Mouse (Mus musculus): ENCODE results near the gene Serpina3c. TPM values are rescaled to one million over a fixed set of nuclear protein-coding genes. Genes with fewer than 3 reads are reported as not detected.

Gene Serpina3c
- not detected in 2 replicates for polyA plus RNA-seq (2014; fragmentation: Nextera tagmentation; extraction: Ambion mirVana)

DNA sequence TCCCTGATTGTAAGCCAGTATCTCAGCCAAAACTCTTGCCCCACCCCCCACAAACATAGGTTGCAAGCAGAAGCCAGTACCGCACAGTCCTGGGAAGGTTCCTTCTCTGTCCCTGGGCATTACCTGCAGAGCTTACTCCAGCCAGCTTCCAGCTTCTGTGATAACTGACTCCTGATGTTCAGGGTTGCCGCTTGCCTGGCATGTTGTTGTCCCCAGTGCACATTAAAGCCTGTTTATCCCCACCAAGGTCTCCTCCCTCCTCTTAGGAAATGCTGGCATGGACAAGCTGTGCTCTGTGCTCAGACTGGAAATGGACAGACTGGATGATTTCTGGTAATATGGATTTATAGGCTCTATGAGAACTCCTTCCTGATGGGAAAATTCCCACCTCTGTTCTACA is at the start of gene Serpina3c:
Gene Serpina3c (minus strand): TSS at position 215 of the 400 bp plus-strand sequence.
- 84% methylated on average over 2 of the region's 2 CpGs for WGBS
- Histone ChIP-seq H3K27me3 (ENCODE audit: control insufficient read depth, insufficient read depth, low read length) (no peaks in the 10 kb centered on the region), H3K4me3 (ENCODE audit: low read depth, low read length) (no peak within 1 kb of the TSS), H3K4me1 (ENCODE audit: control insufficient read depth, insufficient read depth, low read length) (no peaks in the 10 kb centered on the region), H3K9ac (replicated peaks; ENCODE audit: low read depth, low read length) (no peak within 1 kb of the TSS), H3K27ac (ENCODE audit: low read depth, low read length) (no peak within 1 kb of the TSS), H3K9me3 (ENCODE audit: control insufficient read depth, low read length) (no peaks in the 10 kb centered on the region), H3K4me2 (ENCODE audit: low read depth, low read length) (no peak within 1 kb of the TSS), H3K36me3 (ENCODE audit: control insufficient read depth, insufficient read depth, low read length) (no peaks in the 10 kb centered on the region)
- ATAC-seq (ENCODE audit: low read depth): no peak

DNA sequence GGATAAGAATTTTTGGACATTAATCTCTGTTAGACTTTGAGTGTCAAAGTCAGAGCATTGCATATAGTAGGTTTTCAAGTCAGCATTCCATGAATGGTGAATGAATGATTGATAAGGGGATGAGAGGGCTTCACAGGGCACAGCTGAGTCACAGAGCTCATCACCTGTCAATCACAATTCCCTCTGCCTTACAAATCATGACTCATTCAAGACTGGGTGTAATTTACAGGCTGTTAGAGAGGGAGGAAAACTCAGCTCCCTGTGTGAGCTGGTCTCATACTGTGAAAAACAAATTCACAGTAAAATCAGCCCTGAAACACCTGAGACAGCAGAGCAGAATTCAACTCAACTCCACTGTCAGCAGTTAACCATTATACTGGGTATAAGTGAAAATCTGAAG is 37.2 kb upstream of the Serpina3c start:
- no peak overlapping the region for H3K9ac ChIP-seq (replicated peaks; ENCODE audit: low read depth, low read length)
- no peaks in the 10 kb centered on the region for H3K27me3 ChIP-seq (ENCODE audit: control insufficient read depth, insufficient read depth, low read length)
- no peak overlapping the region for H3K4me3 ChIP-seq (ENCODE audit: low read depth, low read length)
- no peaks in the 10 kb centered on the region for H3K36me3 ChIP-seq (ENCODE audit: control insufficient read depth, insufficient read depth, low read length)
- H3K4me1 ChIP-seq (ENCODE audit: control insufficient read depth, insufficient read depth, low read length): no peaks in the 10 kb centered on the region
- no peak overlapping the region for H3K4me2 ChIP-seq (ENCODE audit: low read depth, low read length)
- no peak overlapping the region for H3K27ac ChIP-seq (ENCODE audit: low read depth, low read length)
- H3K9me3 ChIP-seq (ENCODE audit: control insufficient read depth, low read length): no peaks in the 10 kb centered on the region
- ATAC-seq (ENCODE audit: low read depth): no peak

DNA sequence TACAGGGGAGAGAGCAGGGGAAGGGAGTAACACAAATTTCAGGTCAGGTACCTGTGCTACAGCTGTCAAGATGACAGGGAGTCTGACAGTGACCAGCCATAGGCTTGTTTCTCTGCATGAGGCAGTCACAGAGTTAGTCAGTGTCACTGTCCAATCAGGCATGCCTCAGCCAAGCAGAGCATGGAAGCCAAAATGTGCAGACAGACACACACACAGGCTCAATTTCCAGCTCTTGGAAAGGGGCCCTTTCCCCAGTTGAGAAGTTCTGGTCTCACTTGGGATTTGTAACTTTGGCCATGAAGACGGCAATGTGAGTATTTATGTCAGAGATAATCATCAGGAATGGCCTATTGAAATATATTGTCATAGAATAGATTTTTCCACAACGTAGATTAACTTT is 35.6 kb upstream of the Serpina3c start:
- Histone ChIP-seq H3K9ac (replicated peaks; ENCODE audit: low read depth, low read length) (no peak overlapping the region), H3K27ac (ENCODE audit: low read depth, low read length) (no peak overlapping the region), H3K4me1 (ENCODE audit: control insufficient read depth, insufficient read depth, low read length) (no peaks in the 10 kb centered on the region), H3K4me2 (ENCODE audit: low read depth, low read length) (no peak overlapping the region), H3K4me3 (ENCODE audit: low read depth, low read length) (no peak overlapping the region), H3K27me3 (ENCODE audit: control insufficient read depth, insufficient read depth, low read length) (no peaks in the 10 kb centered on the region), H3K9me3 (ENCODE audit: control insufficient read depth, low read length) (no peaks in the 10 kb centered on the region), H3K36me3 (ENCODE audit: control insufficient read depth, insufficient read depth, low read length) (no peaks in the 10 kb centered on the region)
- ATAC-seq (ENCODE audit: low read depth): no peak
- 89% methylated on average over 2 of the region's 2 CpGs for WGBS

DNA sequence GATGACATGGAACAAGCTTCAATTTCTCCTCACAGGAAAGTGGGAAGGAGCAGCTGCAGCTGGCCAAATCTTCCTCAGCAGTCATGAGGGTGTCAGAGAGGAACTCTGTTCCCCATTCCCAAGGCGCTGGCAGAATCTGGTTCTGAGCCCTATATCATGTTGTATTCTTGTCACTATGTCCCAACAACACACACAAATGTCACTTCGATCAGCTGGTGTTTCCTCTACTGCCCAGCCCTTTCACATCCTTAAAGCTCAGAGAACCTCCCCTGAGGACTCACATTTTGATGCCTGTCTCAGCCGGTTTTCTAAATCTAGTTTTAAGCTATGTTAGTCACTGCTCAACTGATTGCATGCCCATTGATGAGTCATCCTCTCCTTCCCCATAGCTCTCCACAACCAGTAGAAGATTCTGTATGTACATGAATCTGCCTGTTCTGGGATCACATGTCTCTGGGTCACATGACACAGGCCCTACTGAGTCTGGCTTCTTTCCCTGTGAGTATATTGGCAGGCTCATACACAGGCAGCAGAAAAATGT is 32.4 kb upstream of the Serpina3c start:
- ATAC-seq (ENCODE audit: low read depth): no peak
- Histone ChIP-seq H3K9ac (replicated peaks; ENCODE audit: low read depth, low read length) (no peak overlapping the region), H3K9me3 (ENCODE audit: control insufficient read depth, low read length) (no peaks in the 10 kb centered on the region), H3K4me3 (ENCODE audit: low read depth, low read length) (no peak overlapping the region), H3K4me1 (ENCODE audit: control insufficient read depth, insufficient read depth, low read length) (no peaks in the 10 kb centered on the region), H3K27ac (ENCODE audit: low read depth, low read length) (no peak overlapping the region), H3K4me2 (ENCODE audit: low read depth, low read length) (no peak overlapping the region), H3K36me3 (ENCODE audit: control insufficient read depth, insufficient read depth, low read length) (no peaks in the 10 kb centered on the region), H3K27me3 (ENCODE audit: control insufficient read depth, insufficient read depth, low read length) (no peaks in the 10 kb centered on the region)
- 95% methylated on average over 3 of the region's 3 CpGs for WGBS

DNA sequence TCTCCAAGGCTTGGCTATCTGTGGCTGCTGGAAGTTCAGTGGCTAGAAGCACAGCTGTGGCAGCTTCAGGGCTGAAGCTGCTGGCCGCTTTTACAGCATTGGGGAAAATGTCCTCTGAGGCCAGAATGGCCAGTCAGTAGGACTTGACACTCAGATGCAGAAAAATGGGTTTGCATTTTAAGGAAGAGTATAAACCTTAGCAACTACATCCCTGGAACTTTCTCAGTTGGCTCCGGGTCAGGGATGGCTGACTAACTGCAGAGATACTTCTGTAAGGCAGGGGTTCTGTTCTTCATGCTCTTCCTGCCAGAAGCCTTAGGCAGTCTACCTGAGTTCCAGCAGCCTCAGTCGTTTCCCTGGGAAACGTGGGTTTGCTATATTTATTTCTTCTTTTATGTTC is 31.4 kb upstream of the Serpina3c start:
- Histone ChIP-seq H3K9me3 (ENCODE audit: control insufficient read depth, low read length) (no peaks in the 10 kb centered on the region), H3K9ac (replicated peaks; ENCODE audit: low read depth, low read length) (no peak overlapping the region), H3K27ac (ENCODE audit: low read depth, low read length) (no peak overlapping the region), H3K4me3 (ENCODE audit: low read depth, low read length) (no peak overlapping the region), H3K4me2 (ENCODE audit: low read depth, low read length) (no peak overlapping the region), H3K27me3 (ENCODE audit: control insufficient read depth, insufficient read depth, low read length) (no peaks in the 10 kb centered on the region), H3K4me1 (ENCODE audit: control insufficient read depth, insufficient read depth, low read length) (no peaks in the 10 kb centered on the region), H3K36me3 (ENCODE audit: control insufficient read depth, insufficient read depth, low read length) (no peaks in the 10 kb centered on the region)
- 79% methylated on average over 4 of the region's 4 CpGs for WGBS
- ATAC-seq (ENCODE audit: low read depth): no peak

DNA sequence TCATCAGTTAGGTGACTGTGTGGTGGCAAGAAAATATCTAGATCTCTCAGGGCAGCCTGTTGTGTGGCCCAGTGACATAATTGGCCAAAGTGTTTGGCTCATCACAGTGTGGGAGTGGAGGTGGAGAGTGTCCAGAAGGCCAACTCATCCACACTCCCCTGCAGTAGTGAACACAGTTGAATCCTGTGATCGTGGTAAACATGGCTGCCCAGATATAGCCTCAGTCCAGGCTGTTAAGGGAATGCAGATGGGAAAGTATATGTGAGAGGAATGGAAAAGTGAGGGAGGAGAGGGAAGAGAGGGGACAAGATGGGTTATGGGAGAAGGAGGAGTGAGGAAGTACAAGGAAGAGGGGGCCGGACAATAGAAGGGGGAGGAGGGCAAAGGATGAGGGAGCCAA is 25.3 kb upstream of the Serpina3c start:
- H3K4me1 ChIP-seq (ENCODE audit: control insufficient read depth, insufficient read depth, low read length): no peaks in the 10 kb centered on the region
- no peaks in the 10 kb centered on the region for H3K9me3 ChIP-seq (ENCODE audit: control insufficient read depth, low read length)
- ATAC-seq (ENCODE audit: low read depth): no peak
- no peak overlapping the region for H3K4me3 ChIP-seq (ENCODE audit: low read depth, low read length)
- no peak overlapping the region for H3K4me2 ChIP-seq (ENCODE audit: low read depth, low read length)
- no peaks in the 10 kb centered on the region for H3K36me3 ChIP-seq (ENCODE audit: control insufficient read depth, insufficient read depth, low read length)
- no peak overlapping the region for H3K27ac ChIP-seq (ENCODE audit: low read depth, low read length)
- H3K27me3 ChIP-seq (ENCODE audit: control insufficient read depth, insufficient read depth, low read length): no peaks in the 10 kb centered on the region
- H3K9ac ChIP-seq (replicated peaks; ENCODE audit: low read depth, low read length): no peak overlapping the region
- 90% methylated on average over 2 of the region's 2 CpGs for WGBS

DNA sequence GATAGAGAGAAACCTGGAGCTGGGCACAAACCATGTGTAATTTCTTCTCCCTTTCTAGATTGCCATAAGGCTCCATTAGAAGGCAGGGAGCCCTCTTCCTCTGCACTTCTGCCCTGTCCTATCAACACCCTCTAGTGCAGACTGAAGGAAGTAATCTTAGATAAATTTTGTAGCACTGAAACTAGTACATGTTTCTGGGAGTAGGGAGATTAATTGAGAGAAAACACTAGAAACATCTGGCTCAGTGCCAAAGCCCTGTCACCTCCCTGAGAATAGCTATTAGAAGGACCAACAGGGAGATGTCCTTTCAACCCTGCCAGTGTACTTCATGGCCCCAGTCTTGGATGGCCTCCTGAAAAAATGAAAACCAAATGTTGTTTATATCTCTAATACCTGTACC is 24.9 kb upstream of the Serpina3c start:
- ATAC-seq (ENCODE audit: low read depth): no peak
- Histone ChIP-seq H3K4me1 (ENCODE audit: control insufficient read depth, insufficient read depth, low read length) (no peaks in the 10 kb centered on the region), H3K9me3 (ENCODE audit: control insufficient read depth, low read length) (no peaks in the 10 kb centered on the region), H3K9ac (replicated peaks; ENCODE audit: low read depth, low read length) (no peak overlapping the region), H3K27ac (ENCODE audit: low read depth, low read length) (no peak overlapping the region), H3K4me3 (ENCODE audit: low read depth, low read length) (no peak overlapping the region), H3K36me3 (ENCODE audit: control insufficient read depth, insufficient read depth, low read length) (no peaks in the 10 kb centered on the region), H3K27me3 (ENCODE audit: control insufficient read depth, insufficient read depth, low read length) (no peaks in the 10 kb centered on the region), H3K4me2 (ENCODE audit: low read depth, low read length) (no peak overlapping the region)

DNA sequence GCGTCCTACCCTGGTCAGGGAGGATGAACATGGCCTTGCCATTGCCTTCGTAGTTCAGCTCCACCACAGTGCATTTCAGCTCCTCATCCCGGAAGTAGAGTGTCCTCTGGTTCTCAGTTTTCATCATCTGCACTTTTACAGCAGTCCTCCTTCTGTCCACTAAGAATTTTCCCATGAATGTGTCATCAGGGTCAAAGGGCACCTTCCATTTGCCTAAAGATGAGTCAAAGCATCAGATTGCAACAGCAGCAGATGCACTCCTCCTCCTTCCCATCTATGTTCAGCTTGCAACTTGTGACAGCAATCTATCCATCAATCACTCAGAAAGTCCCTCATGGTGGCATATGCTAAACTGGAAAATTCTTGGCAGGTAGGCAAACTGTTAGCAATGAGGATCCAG is 22.0 kb upstream of the Serpina3c start:
- no peaks in the 10 kb centered on the region for H3K9me3 ChIP-seq (ENCODE audit: control insufficient read depth, low read length)
- 87% methylated on average over 3 of the region's 3 CpGs for WGBS
- H3K27ac ChIP-seq (ENCODE audit: low read depth, low read length): no peak overlapping the region
- no peaks in the 10 kb centered on the region for H3K4me1 ChIP-seq (ENCODE audit: control insufficient read depth, insufficient read depth, low read length)
- H3K27me3 ChIP-seq (ENCODE audit: control insufficient read depth, insufficient read depth, low read length): no peaks in the 10 kb centered on the region
- no peak for ATAC-seq (ENCODE audit: low read depth)
- no peak overlapping the region for H3K4me2 ChIP-seq (ENCODE audit: low read depth, low read length)
- H3K4me3 ChIP-seq (ENCODE audit: low read depth, low read length): no peak overlapping the region
- H3K9ac ChIP-seq (replicated peaks; ENCODE audit: low read depth, low read length): no peak overlapping the region
- no peaks in the 10 kb centered on the region for H3K36me3 ChIP-seq (ENCODE audit: control insufficient read depth, insufficient read depth, low read length)

DNA sequence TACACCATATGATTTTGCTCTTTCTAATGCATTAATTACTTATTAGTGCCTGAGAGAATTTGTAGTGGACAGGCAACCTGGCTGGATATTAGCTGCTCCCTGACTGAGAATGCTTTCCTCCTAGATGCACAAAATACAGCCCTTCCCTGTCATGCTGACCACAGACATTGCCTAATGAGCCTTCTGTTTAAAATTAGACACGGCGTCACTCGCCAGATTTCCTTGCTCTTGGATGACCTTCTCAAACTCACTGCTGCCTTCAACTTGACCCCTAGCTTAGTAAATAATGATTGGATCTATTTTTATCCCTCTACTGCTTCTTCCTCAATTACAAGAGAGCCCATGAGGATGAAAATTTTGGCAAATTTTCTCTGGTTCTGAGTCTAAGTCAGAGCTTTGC is 21.1 kb upstream of the Serpina3c start:
- Histone ChIP-seq H3K27ac (ENCODE audit: low read depth, low read length) (no peak overlapping the region), H3K4me2 (ENCODE audit: low read depth, low read length) (no peak overlapping the region), H3K4me3 (ENCODE audit: low read depth, low read length) (no peak overlapping the region), H3K27me3 (ENCODE audit: control insufficient read depth, insufficient read depth, low read length) (no peaks in the 10 kb centered on the region), H3K9ac (replicated peaks; ENCODE audit: low read depth, low read length) (no peak overlapping the region), H3K36me3 (ENCODE audit: control insufficient read depth, insufficient read depth, low read length) (no peaks in the 10 kb centered on the region), H3K9me3 (ENCODE audit: control insufficient read depth, low read length) (no peaks in the 10 kb centered on the region), H3K4me1 (ENCODE audit: control insufficient read depth, insufficient read depth, low read length) (no peaks in the 10 kb centered on the region)
- ATAC-seq (ENCODE audit: low read depth): no peak
- 75% methylated on average over 3 of the region's 3 CpGs for WGBS

All from neural tube, embryonic 14.5 days (tissue).